Mouse (Mus musculus) neural tube, embryonic 10.5 days (tissue): ENCODE data around the gene Gm31371.
"Not testable (repeated sequence)": the region's sequence is repeated elsewhere in the genome, so short reads cannot be mapped to it uniquely, and the experiment has no call there.

Experiments used
- DNase-seq: peaks from one replicate; pipeline ENCODE4 v3.0.0-alpha.2; 2017; ENCODE audit warnings: low spot score; ENCODE audit errors: extremely low spot score

Gm31371 gene

DNA sequence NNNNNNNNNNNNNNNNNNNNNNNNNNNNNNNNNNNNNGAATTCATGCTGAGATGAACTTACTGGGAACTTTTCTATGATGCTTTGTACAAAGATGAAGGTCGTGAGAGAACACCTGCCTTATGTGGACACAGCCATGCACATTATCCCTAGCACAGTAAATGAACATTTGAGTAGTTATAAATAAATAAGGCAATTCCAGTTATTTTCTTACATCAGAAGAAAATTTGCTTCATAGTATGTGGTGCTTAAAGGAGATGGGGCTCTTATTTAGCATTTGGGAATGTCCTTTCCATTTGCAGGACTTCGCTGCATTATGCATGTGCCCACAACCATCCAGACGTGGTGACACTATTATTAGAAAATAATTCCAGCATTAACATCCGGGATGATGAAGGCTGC is at the start of gene Gm31371:
Gm31371 (plus strand) TSS at position 301 of the 400 bp plus-strand sequence.
- DNase-seq = not testable (repeated sequence)

DNA sequence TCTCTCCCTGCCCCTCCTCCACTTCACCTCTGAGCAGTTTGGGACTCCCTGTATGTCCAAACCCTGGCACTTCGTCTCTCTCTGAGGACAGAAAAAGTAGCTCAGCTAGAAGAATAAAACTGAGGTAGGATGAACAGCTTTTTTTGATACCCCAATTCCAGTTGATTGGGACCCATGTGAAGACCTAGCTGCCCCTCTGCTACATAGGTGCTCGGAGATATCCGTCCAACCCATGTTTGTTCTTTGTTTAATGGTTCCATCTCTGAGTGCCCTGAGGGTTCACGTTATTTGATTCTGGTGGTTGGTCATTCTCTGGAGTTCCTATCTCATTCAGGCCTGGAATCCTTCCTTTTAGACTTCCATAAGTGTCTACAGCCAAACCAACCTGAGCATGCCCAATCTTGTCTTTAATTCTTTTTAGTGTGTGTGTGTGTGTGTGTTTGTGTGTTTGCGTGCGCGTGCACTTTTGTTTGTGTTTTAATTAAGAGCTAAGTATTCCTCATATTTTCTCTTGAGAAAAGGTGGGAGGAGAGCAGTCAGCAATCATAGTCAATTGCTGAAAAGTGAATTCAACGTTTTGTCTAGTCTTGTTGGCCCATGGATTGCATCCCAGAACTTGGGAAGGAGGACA is 3.3 kb downstream of the Gm31371 start:
- not testable (repeated sequence) for DNase-seq

DNA sequence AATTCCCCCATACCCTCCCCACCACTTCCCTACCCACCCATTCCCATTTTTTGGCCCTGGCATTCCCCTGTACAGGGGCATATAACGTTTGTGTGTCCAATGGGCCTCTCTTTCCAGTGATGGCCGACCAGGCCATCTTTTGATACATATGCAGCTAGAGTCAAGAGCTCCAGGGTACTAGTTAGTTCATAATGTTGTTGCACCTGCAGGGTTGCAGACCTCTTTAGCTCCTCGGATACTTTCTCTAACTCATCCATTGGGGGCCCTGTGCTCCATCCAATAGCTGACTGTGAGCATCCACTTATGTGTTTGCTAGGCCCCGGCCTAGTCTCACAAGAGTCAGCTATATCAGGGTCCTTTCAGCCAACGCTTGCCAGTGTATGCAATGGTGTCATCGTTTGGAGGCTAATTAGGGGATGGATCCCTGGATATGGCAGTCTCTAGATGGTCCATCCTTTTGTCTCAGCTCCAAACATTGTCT is 5.7 kb downstream of the Gm31371 start:
- DNase-seq = not testable (repeated sequence)

DNA sequence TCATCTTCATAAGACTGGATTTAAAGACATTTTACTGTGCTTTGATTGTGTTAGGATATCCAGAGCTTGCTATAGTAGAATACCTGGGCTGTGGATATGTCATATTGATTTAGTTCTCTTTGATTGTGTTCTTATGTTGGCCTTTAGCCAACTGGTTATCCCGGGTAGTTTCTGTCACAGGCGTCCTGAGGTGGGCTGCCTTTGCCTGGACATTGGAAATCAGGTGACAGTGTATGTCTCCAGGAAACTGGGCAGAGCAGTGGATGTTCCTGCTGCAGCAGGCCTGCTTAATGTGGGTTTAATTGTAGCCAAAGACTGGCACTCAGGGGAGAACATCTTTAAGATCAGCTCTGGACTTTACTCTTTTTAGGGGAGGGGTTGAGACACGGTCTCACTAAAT is 15.9 kb downstream of the Gm31371 start:
- DNase-seq = not testable (repeated sequence)

DNA sequence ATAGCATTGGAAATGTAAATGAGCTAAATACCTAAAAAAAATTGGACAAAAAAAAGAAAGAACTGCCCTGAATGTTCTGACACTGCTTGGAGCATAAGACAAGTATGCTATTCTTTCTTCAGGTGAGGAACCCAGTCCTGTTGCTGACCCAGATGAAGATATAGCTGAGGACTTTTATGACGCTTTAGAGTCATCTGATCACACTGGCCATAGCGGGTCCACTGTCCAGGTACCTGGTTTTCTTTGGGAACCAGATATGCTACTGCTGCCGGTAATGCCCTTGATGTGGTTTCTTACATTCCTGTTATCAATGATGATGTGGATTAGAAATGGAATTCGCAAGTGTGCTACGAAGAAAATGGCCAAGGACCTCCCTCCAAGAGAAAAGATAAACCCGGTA is 31.1 kb downstream of the Gm31371 start:
- not testable (repeated sequence) for DNase-seq

DNA sequence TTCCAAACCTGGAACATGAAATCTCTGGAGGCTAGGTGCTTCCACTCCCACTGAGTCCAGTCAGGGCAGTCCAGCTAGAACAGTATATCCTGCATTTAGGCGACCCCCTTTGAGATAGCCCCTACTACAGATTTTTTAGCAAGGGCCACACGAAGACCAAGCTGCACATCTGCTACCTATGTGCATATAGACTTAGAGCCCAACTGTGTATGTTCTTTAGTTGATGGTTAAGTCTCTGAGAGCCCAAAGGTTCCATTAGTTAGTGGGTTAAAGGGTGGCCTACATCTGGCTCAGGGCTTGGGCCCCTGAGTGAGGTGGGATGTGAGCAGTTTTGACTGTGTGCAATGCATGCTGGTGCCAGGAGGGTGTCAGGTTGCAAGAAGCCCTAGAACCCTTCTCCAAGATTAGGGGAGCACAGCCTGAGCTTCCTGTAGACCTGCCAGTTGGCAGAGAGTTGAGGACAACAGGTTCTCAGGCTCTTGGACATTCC is 32.4 kb downstream of the Gm31371 start:
- DNase-seq = not testable (repeated sequence)

DNA sequence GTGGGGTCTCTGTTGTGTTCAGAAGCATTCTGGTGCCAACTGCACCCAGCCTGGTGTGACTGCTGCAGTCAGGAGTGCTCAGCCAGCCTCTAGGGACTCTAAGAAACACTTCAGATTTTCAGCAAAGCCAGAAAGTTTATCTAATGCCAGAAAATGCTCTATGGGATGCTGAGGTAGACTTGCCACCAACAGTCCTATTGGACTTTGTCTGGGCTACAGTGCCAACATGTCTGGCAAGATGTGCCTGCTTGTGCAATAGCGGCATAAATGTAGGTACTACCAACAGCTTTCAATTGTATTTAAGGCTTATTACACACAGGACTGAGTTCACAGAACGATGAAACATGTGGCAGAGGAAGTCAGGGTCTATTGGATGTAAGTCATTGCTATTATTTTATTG is 57.7 kb downstream of the Gm31371 start:
- DNase-seq = no peak

DNA sequence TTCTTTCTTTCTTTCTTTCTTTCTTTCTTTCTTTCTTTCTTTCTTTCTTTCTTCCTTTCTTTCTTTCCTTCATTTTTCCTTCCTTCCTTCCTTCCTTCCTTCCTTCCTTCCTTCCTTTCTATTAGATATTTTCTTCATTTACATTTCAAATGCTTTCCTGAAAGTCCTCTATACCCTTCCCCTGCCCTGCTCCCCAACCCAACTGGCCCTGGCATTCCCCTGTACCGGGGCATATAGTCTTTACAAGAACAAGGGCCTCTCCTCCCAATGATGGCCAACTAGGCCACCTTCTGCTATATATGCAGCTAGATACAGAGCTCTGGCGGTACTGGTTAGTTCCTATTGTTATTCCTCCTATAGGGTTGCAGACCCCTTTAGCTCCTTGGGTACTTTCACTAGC is 60.6 kb downstream of the Gm31371 start:
- DNase-seq = not testable (repeated sequence)

DNA sequence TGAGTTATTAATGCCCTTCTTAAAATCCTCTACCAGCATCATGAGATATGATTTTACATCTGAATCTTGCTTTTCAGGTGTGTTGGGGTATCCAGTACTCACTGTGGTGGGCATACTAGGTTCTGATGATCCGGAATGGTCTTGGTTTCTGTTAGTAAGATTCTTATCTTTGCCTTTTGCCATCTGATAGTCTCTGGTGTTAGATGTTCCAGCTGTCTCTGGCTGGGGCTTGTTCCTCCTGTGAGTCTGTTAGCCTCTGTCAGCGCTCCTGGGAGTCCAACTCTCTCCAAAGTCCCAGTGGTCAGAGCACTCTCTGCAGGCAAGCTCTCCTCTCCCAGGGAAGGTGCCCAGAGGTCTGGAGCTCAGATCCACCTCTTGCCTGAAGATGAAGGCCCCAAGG is 65.0 kb downstream of the Gm31371 start:
- DNase-seq = not testable (repeated sequence)

DNA sequence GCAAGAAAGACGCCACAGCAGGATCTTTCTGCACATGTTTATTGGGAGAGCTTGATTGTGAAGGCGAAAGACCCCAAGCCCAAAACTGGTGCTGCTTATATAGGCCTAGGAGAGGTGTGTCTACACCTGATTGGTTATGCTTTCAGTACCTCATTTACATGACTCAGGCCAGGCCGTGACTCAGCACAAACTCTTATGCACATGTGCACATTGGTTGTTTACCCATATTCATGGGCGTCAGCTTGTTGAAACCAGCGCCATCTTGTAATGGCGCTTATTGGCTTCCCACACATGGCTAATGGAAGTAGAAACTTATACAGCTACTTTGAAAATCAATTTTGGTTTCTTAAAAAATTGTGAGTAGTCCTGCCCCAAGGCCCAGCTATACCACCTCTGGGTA is 72.0 kb downstream of the Gm31371 start:
- not testable (repeated sequence) for DNase-seq
